9 mouse cellular contexts compared by ENCODE assay signal in genomic region chr4:130078816-130079485, GRCm38 (mm10). TPM values are rescaled to one million over a fixed set of nuclear protein-coding genes. Genes with fewer than 3 reads are reported as not detected.
DNase-seq lines count a peak whose midpoint lies in the region; ATAC-seq lines count a peak whose summit lies in the region.
"Had no signal": no experiment of that assay in that cellular context is flagged by ENCODE, and none has a peak within 500 bp of the region (broad histone marks: within the 10 kb centered on the region; RNA-seq: fewer than 3 reads in every experiment).

No protein-coding gene starts in this region.

- no peak overlapping the region for H3K27ac ChIP-seq in neural tube, embryonic 15.5 days (replicated peaks)
- H3K27ac ChIP-seq: midbrain, embryonic 12.5 days had no signal

- ATAC-seq in cerebellum, adult (ENCODE audit: insufficient number of reproducible peaks, low FRiP score, low TSS enrichment): peak; percentile 81
- no peak for ATAC-seq in neural tube, embryonic 15.5 days (ENCODE audit: low FRiP score)

- no peak overlapping the region for H3K4me3 ChIP-seq in neural tube, embryonic 15.5 days (replicated peaks)
- H3K4me3 ChIP-seq: midbrain, embryonic 12.5 days had no signal

- no peaks in the 10 kb centered on the region for H3K36me3 ChIP-seq in neural tube, embryonic 15.5 days
- H3K36me3 ChIP-seq: midbrain, embryonic 12.5 days had no signal

- 60% methylated on average over 17 of the region's 17 CpGs for WGBS in neural tube, embryonic 15.5 days

- H3K4me2 ChIP-seq in neural tube, embryonic 15.5 days: no peak overlapping the region
- H3K4me2 ChIP-seq: midbrain, embryonic 12.5 days had no signal

- peak; percentile 45 for DNase-seq in layer of hippocampus, adult 9-11 months
- DNase-seq in layer of hippocampus, adult 9-10 months (ENCODE audit: low spot score): no peak
- peak; percentile 89 to 93 for DNase-seq in cerebellum, postnatal 14 days
- DNase-seq in layer of hippocampus, postnatal 14 days (ENCODE audit: low spot score in 2 of 2): peak; percentile 47 to 53
- DNase-seq in adrenal gland, adult 8-10 months: no peak
- DNase-seq: lung, adult 18-20 months had no signal

- peaks cover 8% of the 10 kb centered on the region; the same call in 1 of the 2 replicates for H3K27me3 ChIP-seq in neural tube, embryonic 15.5 days (replicated peaks)

- H3K4me1 ChIP-seq in neural tube, embryonic 15.5 days: peaks cover 51% of the 10 kb centered on the region

- no peak overlapping the region for H3K9ac ChIP-seq in neural tube, embryonic 15.5 days (replicated peaks)
- H3K9ac ChIP-seq: midbrain, embryonic 12.5 days had no signal

- no peaks in the 10 kb centered on the region for H3K9me3 ChIP-seq in neural tube, embryonic 15.5 days (replicated peaks)
- H3K9me3 ChIP-seq: midbrain, embryonic 12.5 days had no signal

RNA-seq across cellular contexts. Expression of gene Pef1, which starts 23.4 kb away (rescaled TPM):
- 10 to 100 TPM; 46.5 to 46.6 TPM for total RNA-seq in layer of hippocampus, postnatal 14 days (2021)
- 10 to 100 TPM; 81.1 to 93.8 (median 85.9) TPM for total RNA-seq in adrenal gland, adult 8-10 months (2022)
- polyA plus RNA-seq in neural tube, embryonic 15.5 days (2015; fragmentation: Nextera tagmentation; extraction: Ambion mirVana): 65.6 and 69.7 TPM in 2 replicates

RNA-seq across cellular contexts. Expression of gene Col16a1, which starts 31.3 kb away (rescaled TPM):
- total RNA-seq in layer of hippocampus, postnatal 14 days (2021): 10 to 100 TPM; 11.4 to 16.2 TPM
- total RNA-seq in adrenal gland, adult 8-10 months (2022): 10 to 100 TPM in 3 of 4 experiments, 1 to 10 TPM in 1; 10.0 to 31.9 (median 19.9) TPM
- polyA plus RNA-seq in neural tube, embryonic 15.5 days (2015; fragmentation: Nextera tagmentation; extraction: Ambion mirVana): 24.5 and 25.8 TPM in 2 replicates

Comparison
In these comparisons a context has a peak if more than half of its experiments do, and no peak if none do; other contexts are left out.
1. DNase-seq: peak in layer of hippocampus, adult 9-11 months (single experiment), cerebellum, postnatal 14 days (2 of 2) and layer of hippocampus, postnatal 14 days (2 of 2); none in layer of hippocampus, adult 9-10 months (single experiment) and adrenal gland, adult 8-10 months (single experiment).